In the genomic region with DNA sequence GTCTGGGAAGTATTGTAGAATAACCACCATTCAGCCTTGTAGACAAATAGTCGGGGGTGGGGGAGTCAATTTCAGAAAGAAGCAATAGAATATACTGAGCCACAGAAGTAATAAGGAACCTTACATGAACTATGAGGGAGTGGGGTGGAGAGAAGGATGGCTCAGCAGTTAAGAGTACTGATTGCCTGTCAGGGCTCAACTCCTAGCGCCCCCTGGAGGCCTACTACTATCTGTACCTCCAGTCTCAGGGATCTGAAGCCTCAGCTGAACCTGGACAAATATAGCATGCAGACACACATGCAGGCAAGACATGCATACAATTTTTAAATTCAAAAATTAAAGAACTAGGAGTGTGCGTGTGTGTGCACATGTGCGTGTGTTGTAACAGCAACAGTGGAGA, we compare ENCODE assay signal across 8 mouse cellular contexts.
DNase-seq lines count a peak whose midpoint lies in the region; ATAC-seq and TF ChIP-seq lines count a peak whose summit lies in the region.

No protein-coding gene starts in this region.

- 0 out of 2 replicates have a peak, but pooled peaks have one; percentile 37 for ATAC-seq in forebrain, embryonic 14.5 days
- ATAC-seq in lung, postnatal 0 days = no peak

- no peaks in the 10 kb centered on the region for H3K4me1 ChIP-seq in forebrain, embryonic 14.5 days (ENCODE audit: control insufficient read depth, insufficient read depth, low read length)
- no peaks in the 10 kb centered on the region for H3K4me1 ChIP-seq in forebrain, embryonic 10.5 days
- H3K4me1 ChIP-seq in lung, postnatal 0 days (ENCODE audit: insufficient read depth, low read depth, low read length) = no peaks in the 10 kb centered on the region

- H3K4me3 ChIP-seq in forebrain, embryonic 14.5 days (ENCODE audit: low read depth, low read length) = no peak overlapping the region
- no peak overlapping the region for H3K4me3 ChIP-seq in forebrain, embryonic 10.5 days
- H3K4me3 ChIP-seq in lung, postnatal 0 days (ENCODE audit: low read depth, low read length) = no peak overlapping the region

- no peaks in the 10 kb centered on the region for H3K36me3 ChIP-seq in forebrain, embryonic 14.5 days (ENCODE audit: control insufficient read depth, insufficient read depth, low read length)
- no peaks in the 10 kb centered on the region for H3K36me3 ChIP-seq in forebrain, embryonic 10.5 days (replicated peaks)
- no peaks in the 10 kb centered on the region for H3K36me3 ChIP-seq in lung, postnatal 0 days (ENCODE audit: insufficient read depth, low read length)

- 39% methylated on average over 4 of the region's 4 CpGs for WGBS in forebrain, embryonic 14.5 days
- WGBS in forebrain, embryonic 10.5 days = 42% methylated on average over 4 of the region's 4 CpGs
- WGBS in lung, postnatal 0 days = 54% methylated on average over 4 of the region's 4 CpGs

- TF ChIP-seq EP300 in lung, postnatal 0 days (IDR thresholded peaks at IDR 0.05) = no peak

- H3K27ac ChIP-seq in forebrain, embryonic 14.5 days (ENCODE audit: low read depth, low read length) = no peak overlapping the region
- no peak overlapping the region for H3K27ac ChIP-seq in forebrain, embryonic 10.5 days
- no peak overlapping the region for H3K27ac ChIP-seq in lung, postnatal 0 days (ENCODE audit: low read length)

- H3K9me3 ChIP-seq in forebrain, embryonic 14.5 days (replicated peaks; ENCODE audit: control insufficient read depth, low read length) = no peaks in the 10 kb centered on the region
- no peaks in the 10 kb centered on the region for H3K9me3 ChIP-seq in forebrain, embryonic 10.5 days
- no peaks in the 10 kb centered on the region for H3K9me3 ChIP-seq in lung, postnatal 0 days (ENCODE audit: low read length)

- H3K27me3 ChIP-seq in forebrain, embryonic 14.5 days (replicated peaks; ENCODE audit: control insufficient read depth, insufficient read depth, low read length) = 0 out of 2 replicates have a peak, but pooled peaks cover 2% of the 10 kb centered on the region
- H3K27me3 ChIP-seq in forebrain, embryonic 10.5 days (ENCODE audit: poor library complexity, severe bottlenecking) = no peaks in the 10 kb centered on the region
- no peaks in the 10 kb centered on the region for H3K27me3 ChIP-seq in lung, postnatal 0 days (replicated peaks; ENCODE audit: insufficient read depth, low read length)

- peak; percentile 56 for DNase-seq in forebrain, embryonic 14.5 days (ENCODE audit: low spot score)
- DNase-seq in forebrain, embryonic 10.5 days (ENCODE audit: extremely low spot score, low spot score) = no peak
- peak; percentile 38 for DNase-seq in right cerebral cortex, adult 18-20 months
- DNase-seq in right cerebral cortex, postnatal 25 days = no peak
- peak; percentile 37 for DNase-seq in cerebellum, adult 9-11 months
- DNase-seq in kidney, adult 9 months = peak; percentile 46
- peak; percentile 56 for DNase-seq in lung, postnatal 0 days (ENCODE audit: low spot score)
- DNase-seq in testis, postnatal 10 days (ENCODE audit: low spot score) = peak; percentile 79

- no peak overlapping the region for H3K9ac ChIP-seq in forebrain, embryonic 14.5 days (ENCODE audit: low read length)
- no peak overlapping the region for H3K9ac ChIP-seq in lung, postnatal 0 days (replicated peaks; ENCODE audit: low read depth)

- no peak overlapping the region for H3K4me2 ChIP-seq in forebrain, embryonic 14.5 days (ENCODE audit: low read length)
- no peak overlapping the region for H3K4me2 ChIP-seq in lung, postnatal 0 days (replicated peaks; ENCODE audit: low read depth, low read length)

- peak; percentile 72 for TF ChIP-seq CTCF in lung, postnatal 0 days (IDR thresholded peaks at IDR 0.05)

Comparison
In these comparisons a context has a peak if more than half of its experiments do, and no peak if none do; other contexts are left out.
1. DNase-seq: peak in forebrain, embryonic 14.5 days (single experiment), right cerebral cortex, adult 18-20 months (single experiment), cerebellum, adult 9-11 months (single experiment), kidney, adult 9 months (single experiment), lung, postnatal 0 days (single experiment) and testis, postnatal 10 days (single experiment); none in forebrain, embryonic 10.5 days (single experiment) and right cerebral cortex, postnatal 25 days (single experiment).